Mouse (Mus musculus): ENCODE measurements around the gene Gtf2ird2. TPM values are rescaled to one million over a fixed set of nuclear protein-coding genes. Genes with fewer than 3 reads are reported as not detected.
A peak's percentile ranks its signal among the peaks of the same experiment; 100 is the strongest.

The Gtf2ird2 gene
- polyA plus RNA-seq, 1 experiment from 2014 or later, result 6.9 TPM

DNA sequence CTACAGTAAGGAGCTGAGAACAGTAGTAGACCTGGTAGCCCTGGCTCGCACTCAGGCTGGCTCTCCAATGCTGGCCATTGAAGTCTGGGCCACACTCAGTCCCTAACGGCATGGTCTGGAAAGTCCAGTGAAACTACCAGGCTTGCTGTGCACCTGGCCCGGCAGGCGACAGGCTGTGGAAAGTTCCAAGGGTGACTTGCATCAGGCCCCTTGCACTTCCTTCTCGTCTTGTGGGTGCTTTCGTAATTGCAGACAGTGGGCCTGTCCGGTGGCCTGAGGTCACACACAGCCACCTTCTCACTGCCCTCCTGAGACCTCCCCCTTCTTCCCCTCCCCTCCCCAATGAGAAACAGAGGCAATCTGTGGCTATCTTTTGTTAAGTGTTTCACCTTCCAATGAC, 48.7 kb downstream of the Gtf2ird2 start:
- H3K27ac ChIP-seq (ENCODE audit: low read depth), result peak overlapping the region; percentile 46; the same call in 1 of the 2 replicates
- WGBS, result 31% methylated on average over 7 of the region's 7 CpGs
- H3K9ac ChIP-seq, result no peak overlapping the region
- DNase-seq (peak; percentile 32), ATAC-seq (ENCODE audit: insufficient read depth) (no peak)
- no peak overlapping the region for H3K4me3 ChIP-seq (ENCODE audit: low read depth, low read length)
- no peak for TF ChIP-seq CTCF (IDR thresholded peaks at IDR 0.05; ENCODE audit: low read depth)
- no peaks in the 10 kb centered on the region for H3K9me3 ChIP-seq (ENCODE audit: low read depth, low read length)
- H3K36me3 ChIP-seq (ENCODE audit: insufficient read depth), result peaks cover 23% of the 10 kb centered on the region
- peaks cover 3% of the 10 kb centered on the region for H3K4me1 ChIP-seq (ENCODE audit: insufficient read depth)
- H3K4me2 ChIP-seq, result no peak overlapping the region
- no peaks in the 10 kb centered on the region for H3K27me3 ChIP-seq (ENCODE audit: insufficient read depth, low read length)

DNA sequence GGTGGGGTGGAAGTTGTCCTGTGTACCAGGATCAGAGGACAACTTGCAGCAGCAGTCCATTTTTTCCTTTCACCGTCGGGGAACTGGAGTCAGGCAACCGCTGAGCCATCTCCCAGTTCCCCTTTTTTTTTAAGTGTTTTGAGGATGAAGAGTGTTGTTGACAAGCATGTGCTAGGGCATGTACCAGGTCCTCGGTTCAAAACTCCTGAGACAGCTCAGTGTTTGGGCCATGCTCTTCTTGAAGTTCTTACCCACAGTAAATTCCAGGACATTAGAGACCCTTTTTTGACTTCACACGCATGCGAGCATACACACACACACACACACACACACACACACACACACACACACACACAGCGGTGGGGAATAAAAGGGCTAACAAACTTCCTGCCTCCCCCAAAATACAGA, 49.4 kb downstream of the Gtf2ird2 start:
- Histone ChIP-seq H3K9me3 (ENCODE audit: low read depth, low read length) (no peaks in the 10 kb centered on the region), H3K27ac (ENCODE audit: low read depth) (no peak overlapping the region), H3K4me2 (no peak overlapping the region), H3K4me3 (ENCODE audit: low read depth, low read length) (no peak overlapping the region), H3K4me1 (ENCODE audit: insufficient read depth) (peaks cover 3% of the 10 kb centered on the region), H3K36me3 (ENCODE audit: insufficient read depth) (peaks cover 30% of the 10 kb centered on the region), H3K27me3 (ENCODE audit: insufficient read depth, low read length) (no peaks in the 10 kb centered on the region), H3K9ac (no peak overlapping the region)
- DNase-seq (no peak), ATAC-seq (ENCODE audit: insufficient read depth) (no peak)
- 40% methylated on average over 7 of the region's 7 CpGs for WGBS
- no peak for TF ChIP-seq CTCF (IDR thresholded peaks at IDR 0.05; ENCODE audit: low read depth)

- Histone ChIP-seq H3K9me3 (ENCODE audit: low read depth, low read length) (no peaks in the 10 kb centered on the region), H3K4me3 (ENCODE audit: low read depth, low read length) (no peak overlapping the region), H3K4me1 (ENCODE audit: insufficient read depth) (peaks cover 3% of the 10 kb centered on the region), H3K27ac (ENCODE audit: low read depth) (no peak overlapping the region; the same call in 1 of the 2 replicates), H3K27me3 (ENCODE audit: insufficient read depth, low read length) (no peaks in the 10 kb centered on the region), H3K4me2 (no peak overlapping the region), H3K9ac (no peak overlapping the region), H3K36me3 (ENCODE audit: insufficient read depth) (peaks cover 40% of the 10 kb centered on the region)
- WGBS, result 28% methylated on average over 2 of the region's 2 CpGs
- ATAC-seq (ENCODE audit: insufficient read depth) (no peak), DNase-seq (peak; percentile 36)
- no peak for TF ChIP-seq CTCF (IDR thresholded peaks at IDR 0.05; ENCODE audit: low read depth)
Observed at GRCm38 (mm10) chr5:134234205-134234604, 50.4 kb downstream of the Gtf2ird2 start.

DNA sequence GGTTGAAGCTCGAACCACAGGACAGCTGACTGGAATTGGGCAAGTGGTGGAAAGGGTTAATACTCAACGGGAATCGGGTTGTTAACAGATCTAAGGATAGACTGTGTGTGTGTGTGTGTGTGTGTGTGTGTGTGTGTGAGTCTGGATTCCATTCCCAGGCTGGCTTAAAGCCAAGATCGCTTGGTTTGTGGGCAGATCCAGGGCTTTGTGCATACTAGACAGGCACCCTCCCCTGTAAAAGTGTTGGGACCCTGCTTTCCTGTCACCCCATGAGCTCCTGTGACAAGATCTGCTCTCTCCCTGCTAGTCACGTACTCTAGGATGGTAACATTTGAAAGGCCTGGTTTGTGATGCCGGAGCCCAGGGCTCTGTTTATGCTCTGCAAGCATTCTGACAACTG, 51.3 kb downstream of the Gtf2ird2 start:
- 16% methylated on average over 6 of the region's 6 CpGs for WGBS
- no peak overlapping the region for H3K4me3 ChIP-seq (ENCODE audit: low read depth, low read length)
- peaks cover 49% of the 10 kb centered on the region for H3K36me3 ChIP-seq (ENCODE audit: insufficient read depth)
- no peaks in the 10 kb centered on the region for H3K27me3 ChIP-seq (ENCODE audit: insufficient read depth, low read length)
- TF ChIP-seq CTCF (IDR thresholded peaks at IDR 0.05; ENCODE audit: low read depth), result no peak
- H3K4me1 ChIP-seq (ENCODE audit: insufficient read depth), result peaks cover 3% of the 10 kb centered on the region
- H3K9me3 ChIP-seq (ENCODE audit: low read depth, low read length), result no peaks in the 10 kb centered on the region
- H3K4me2 ChIP-seq, result no peak overlapping the region
- ATAC-seq (ENCODE audit: insufficient read depth) (peak; percentile 18; the same call in 1 of the 2 replicates), DNase-seq (peak; percentile 87)
- peak overlapping the region; percentile 60 for H3K27ac ChIP-seq (ENCODE audit: low read depth)
- peak overlapping the region; percentile 29 for H3K9ac ChIP-seq

DNA sequence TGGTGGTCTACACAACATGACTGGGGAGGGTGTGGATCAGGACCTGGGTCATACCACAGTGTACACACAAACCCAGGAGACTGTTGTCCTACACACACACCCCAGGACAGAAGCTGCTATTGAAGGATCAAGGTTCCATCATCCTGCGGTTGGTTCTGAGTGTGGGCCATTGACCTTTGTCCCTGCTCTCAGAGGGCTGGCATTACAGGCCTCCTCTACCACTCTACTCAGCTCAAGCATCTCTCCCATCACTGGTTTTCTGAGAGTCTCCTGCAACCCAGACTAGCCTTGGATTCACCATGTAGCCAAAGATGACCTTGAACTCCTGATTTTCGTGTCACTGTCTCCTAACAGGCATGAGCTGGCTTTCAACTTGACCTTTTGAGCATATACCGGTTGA, 52.4 kb downstream of the Gtf2ird2 start:
- Histone ChIP-seq H3K36me3 (ENCODE audit: insufficient read depth) (peaks cover 60% of the 10 kb centered on the region), H3K27ac (ENCODE audit: low read depth) (no peak overlapping the region)

GRCm38 (mm10) chr5:134236796-134237195, 53.0 kb downstream of the Gtf2ird2 start:
- peaks cover 65% of the 10 kb centered on the region for H3K36me3 ChIP-seq (ENCODE audit: insufficient read depth)
- no peak overlapping the region for H3K4me2 ChIP-seq
- H3K27me3 ChIP-seq (ENCODE audit: insufficient read depth, low read length), result no peaks in the 10 kb centered on the region
- no peak for TF ChIP-seq CTCF (IDR thresholded peaks at IDR 0.05; ENCODE audit: low read depth)
- 70% methylated on average over 6 of the region's 6 CpGs for WGBS
- DNase-seq, result no peak
- no peak overlapping the region for H3K9ac ChIP-seq
- H3K4me1 ChIP-seq (ENCODE audit: insufficient read depth), result peaks cover 3% of the 10 kb centered on the region
- no peaks in the 10 kb centered on the region for H3K9me3 ChIP-seq (ENCODE audit: low read depth, low read length)
- ATAC-seq (ENCODE audit: insufficient read depth), result no peak
- H3K27ac ChIP-seq (ENCODE audit: low read depth), result no peak overlapping the region
- H3K4me3 ChIP-seq (ENCODE audit: low read depth, low read length), result no peak overlapping the region

More for the DNA sequence above, 52.4 kb downstream of the Gtf2ird2 start:
- WGBS, result 79% methylated on average over 3 of the region's 3 CpGs
- Histone ChIP-seq H3K4me2 (no peak overlapping the region), H3K9ac (no peak overlapping the region), H3K9me3 (ENCODE audit: low read depth, low read length) (no peaks in the 10 kb centered on the region), H3K4me1 (ENCODE audit: insufficient read depth) (peaks cover 3% of the 10 kb centered on the region), H3K4me3 (ENCODE audit: low read depth, low read length) (no peak overlapping the region), H3K27me3 (ENCODE audit: insufficient read depth, low read length) (no peaks in the 10 kb centered on the region)
- no peak for DNase-seq
- ATAC-seq (ENCODE audit: insufficient read depth), result no peak
- no peak for TF ChIP-seq CTCF (IDR thresholded peaks at IDR 0.05; ENCODE audit: low read depth)

- Histone ChIP-seq H3K9ac (no peak overlapping the region), H3K27me3 (ENCODE audit: insufficient read depth, low read length) (no peaks in the 10 kb centered on the region), H3K4me2 (no peak overlapping the region), H3K4me1 (ENCODE audit: insufficient read depth) (peaks cover 3% of the 10 kb centered on the region), H3K27ac (ENCODE audit: low read depth) (no peak overlapping the region), H3K4me3 (ENCODE audit: low read depth, low read length) (no peak overlapping the region), H3K36me3 (ENCODE audit: insufficient read depth) (peaks cover 73% of the 10 kb centered on the region), H3K9me3 (ENCODE audit: low read depth, low read length) (no peaks in the 10 kb centered on the region)
- ATAC-seq (ENCODE audit: insufficient read depth) (no peak), DNase-seq (no peak)
- WGBS, result 86% methylated on average over 11 of the region's 11 CpGs
- TF ChIP-seq CTCF (IDR thresholded peaks at IDR 0.05; ENCODE audit: low read depth), result no peak
Observed at GRCm38 (mm10) chr5:134237508-134237907, 53.7 kb downstream of the Gtf2ird2 start.

Data from lung, embryonic 14.5 days (tissue).